Mouse (Mus musculus) thymus, adult 2 months (tissue): ENCODE measurements at regions not wholly inside any gene's neighbourhood (a gene's known extent, or its start where the extent isn't known, plus 50 kb on each side); places are given as distances from the start of the nearest gene placed in this dataset.

Experiments
- CTCF ChIP-seq: fragments of 200-500 bp; IDR thresholded peaks from 2 replicates; pipeline ENCODE4 v1.5.1; 2012; ENCODE audit warnings: mild to moderate bottlenecking, control low read depth, low read length, moderate library complexity, borderline replicate concordance; ENCODE audit not compliant: control insufficient read depth, poor library complexity, insufficient read depth; ENCODE audit errors: extremely low read depth
- POLR2A ChIP-seq: fragments of 200-500 bp; IDR thresholded peaks from 2 replicates; pipeline ENCODE4 v1.6.1; 2012; ENCODE audit warnings: mild to moderate bottlenecking, low read length, control low read depth, moderate library complexity; ENCODE audit not compliant: control insufficient read depth, poor library complexity, insufficient read depth; ENCODE audit errors: extremely low read depth

- no peak for TF ChIP-seq CTCF
- TF ChIP-seq POLR2A, result no peak
These were observed 630.9 kb downstream of the Bcl11a start for GRCm38 (mm10) chr11:24708790-24709189.
